Comparison of ENCODE assay signal across 15 mouse cellular contexts in the genomic region with DNA sequence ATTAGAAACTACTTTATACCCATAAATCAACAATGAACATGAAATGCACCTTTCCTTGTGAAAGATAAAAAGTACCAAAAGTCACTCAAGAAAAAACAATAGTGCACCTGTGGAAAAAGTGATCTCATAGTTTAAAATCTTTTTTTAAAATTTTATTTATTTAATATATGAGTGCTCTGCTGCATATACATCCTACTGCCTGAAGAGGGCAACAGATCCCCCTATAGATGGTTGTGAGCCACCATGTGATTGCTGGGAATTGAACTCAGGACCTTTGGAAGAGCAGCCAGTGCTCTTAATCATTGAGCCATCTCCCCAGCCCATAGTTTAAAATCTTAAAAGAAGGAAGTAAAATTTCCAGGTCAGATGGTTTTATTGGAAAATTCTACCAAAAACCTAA.
"Had no signal": no experiment of that assay in that cellular context is flagged by ENCODE, and none has a peak within 500 bp of the region (broad histone marks: within the 10 kb centered on the region; RNA-seq: fewer than 3 reads in every experiment).

No protein-coding gene starts in this region.

- H3K4me3 ChIP-seq: limb, embryonic 13.5 days; liver, embryonic 15.5 days; lung, embryonic 15.5 days; neural tube, embryonic 12.5 days had no signal

- DNase-seq: kidney, adult 11 months; kidney, postnatal 14 days; layer of hippocampus, postnatal 36 days; left cerebral cortex, postnatal 4 days; midbrain, embryonic 14.5 days; retina, postnatal 1 day; right cerebral cortex, postnatal 4 days; spleen, adult 18-20 months; thymus, adult 2 months; thymus, postnatal 25 days had no signal

- H3K27me3 ChIP-seq: limb, embryonic 13.5 days; liver, embryonic 15.5 days; lung, embryonic 15.5 days; neural tube, embryonic 12.5 days had no signal

- H3K4me2 ChIP-seq: limb, embryonic 13.5 days; liver, embryonic 11.5 days; liver, embryonic 15.5 days; lung, embryonic 15.5 days; neural tube, embryonic 12.5 days had no signal

- H3K9me3 ChIP-seq: limb, embryonic 13.5 days; liver, embryonic 15.5 days; lung, embryonic 15.5 days; neural tube, embryonic 12.5 days had no signal

- H3K4me1 ChIP-seq: lung, embryonic 15.5 days; neural tube, embryonic 12.5 days had no signal

- H3K9ac ChIP-seq: limb, embryonic 13.5 days; liver, embryonic 15.5 days; lung, embryonic 15.5 days; neural tube, embryonic 12.5 days had no signal

- H3K27ac ChIP-seq: limb, embryonic 13.5 days; liver, embryonic 15.5 days; lung, embryonic 15.5 days; neural tube, embryonic 12.5 days had no signal

- H3K36me3 ChIP-seq: limb, embryonic 13.5 days; liver, embryonic 15.5 days; lung, embryonic 15.5 days; neural tube, embryonic 12.5 days had no signal
